Mouse (Mus musculus) spleen, postnatal 4 days (tissue): ENCODE measurements around the gene Krtap4-8.
"Not testable (repeated sequence)": the region's sequence is repeated elsewhere in the genome, so short reads cannot be mapped to it uniquely, and the experiment has no call there.

Experiments used
- DNase-seq, 2 experiments: peaks; one replicate each; pipeline ENCODE4 v3.0.0; 2022; ENCODE audit warnings: low spot score in 2 of 2

Krtap4-8 gene

DNA sequence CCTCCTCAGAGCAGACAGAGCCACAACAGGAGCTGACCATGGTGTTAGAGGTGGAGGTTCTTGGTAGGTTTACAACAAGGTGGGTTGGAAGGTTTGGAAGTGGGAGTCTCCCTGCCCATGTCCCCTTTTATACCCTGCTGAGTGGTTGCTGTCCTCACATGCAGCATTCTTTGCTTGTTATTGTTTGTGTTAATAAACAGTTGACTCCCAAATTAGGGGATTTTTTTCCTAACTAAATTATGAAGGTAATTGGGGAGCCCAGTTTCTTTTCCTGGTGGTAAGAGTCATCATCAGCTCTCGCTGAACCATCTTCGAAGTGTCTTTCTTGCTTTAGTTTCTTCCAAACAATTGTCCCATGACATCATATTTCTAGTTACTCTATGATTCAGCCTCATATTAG lies at the start of gene Krtap4-8:
TSS of gene Krtap4-8 (minus strand) at position 101 of the 400 bp plus-strand sequence.
- DNase-seq, result no peak

GRCm38 (mm10) chr11:99815566-99815965 lies 35.1 kb upstream of the Krtap4-8 start, which contains the start of gene Gm11564:
TSS of gene Gm11564 (minus strand) at chr11:99815666.
- not testable (repeated sequence) for DNase-seq

GRCm38 (mm10) chr11:99809792-99810191 lies 29.3 kb upstream of the Krtap4-8 start, which contains the start of gene Krtap4-13:
TSS of gene Krtap4-13 (minus strand) at chr11:99809892.
- DNase-seq, result not testable (repeated sequence)

DNA sequence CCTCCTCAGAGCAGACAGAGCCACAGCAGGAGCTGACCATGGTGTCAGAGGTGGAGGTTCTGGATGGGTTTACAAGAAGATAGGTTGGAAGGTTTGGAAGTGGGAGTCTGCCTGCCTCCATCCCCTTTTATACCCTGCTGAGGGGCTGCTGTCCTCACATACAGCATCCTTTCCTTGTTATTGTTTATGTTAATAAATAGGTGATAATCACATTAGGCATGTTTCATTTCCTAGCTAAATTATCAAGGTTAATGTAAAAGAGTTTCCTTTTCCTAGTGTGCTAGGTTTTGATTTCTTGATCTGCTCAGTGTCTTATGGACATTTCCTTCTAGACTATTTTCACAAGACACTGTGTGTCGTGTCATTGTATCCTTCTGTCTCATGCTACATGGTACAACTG lies 23.8 kb upstream of the Krtap4-8 start, which contains the start of gene Gm11554:
TSS of gene Gm11554 (minus strand) at position 101 of the 400 bp plus-strand sequence.
- not testable (repeated sequence) for DNase-seq

DNA sequence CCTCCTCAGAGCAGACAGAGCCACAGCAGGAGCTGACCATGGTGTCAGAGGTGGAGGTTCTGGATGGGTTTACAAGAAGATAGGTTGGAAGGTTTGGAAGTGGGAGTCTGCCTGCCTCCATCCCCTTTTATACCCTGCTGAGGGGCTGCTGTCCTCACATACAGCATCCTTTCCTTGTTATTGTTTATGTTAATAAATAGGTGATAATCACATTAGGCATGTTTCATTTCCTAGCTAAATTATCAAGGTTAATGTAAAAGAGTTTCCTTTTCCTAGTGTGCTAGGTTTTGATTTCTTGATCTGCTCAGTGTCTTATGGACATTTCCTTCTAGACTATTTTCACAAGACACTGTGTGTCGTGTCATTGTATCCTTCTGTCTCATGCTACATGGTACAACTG lies 18.3 kb upstream of the Krtap4-8 start, which contains the start of gene Gm11569:
TSS of gene Gm11569 (minus strand) at position 101 of the 400 bp plus-strand sequence.
- DNase-seq, result not testable (repeated sequence)

GRCm38 (mm10) chr11:99793367-99793766 lies 12.9 kb upstream of the Krtap4-8 start, which contains the start of gene Gm11596:
TSS of gene Gm11596 (minus strand) at chr11:99793467.
- no peak for DNase-seq

GRCm38 (mm10) chr11:99784900-99785299 lies 4.4 kb upstream of the Krtap4-8 start, which contains the start of gene Krtap4-9:
TSS of gene Krtap4-9 (plus strand) at chr11:99785200.
- not testable (repeated sequence) for DNase-seq

GRCm38 (mm10) chr11:99778401-99778800 lies 2.1 kb downstream of the Krtap4-8 start:
- DNase-seq, result no peak

GRCm38 (mm10) chr11:99772813-99773212 lies 7.7 kb downstream of the Krtap4-8 start, which contains the start of gene Gm11595:
TSS of gene Gm11595 (minus strand) at chr11:99772913.
- not testable (repeated sequence) for DNase-seq

DNA sequence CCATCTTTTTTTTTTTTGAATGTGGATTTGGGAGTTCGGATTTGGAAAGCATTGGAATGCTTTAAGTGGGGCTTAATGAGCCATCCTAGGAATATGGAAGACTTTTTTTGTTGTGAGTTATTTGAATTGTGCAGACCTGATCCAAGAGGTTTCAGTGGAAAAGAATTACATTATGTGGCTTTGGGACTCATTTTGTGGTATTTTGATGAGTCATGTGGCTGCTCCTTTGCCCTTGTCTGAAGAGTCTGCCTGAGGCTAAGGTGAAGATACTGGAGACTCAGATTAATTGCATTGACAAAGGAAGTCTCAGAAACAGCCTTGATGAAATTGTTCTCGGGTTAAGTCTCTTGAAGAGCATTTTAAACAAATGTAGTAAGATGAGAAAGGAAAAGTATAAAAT lies 12.1 kb downstream of the Krtap4-8 start:
- DNase-seq, result no peak

DNA sequence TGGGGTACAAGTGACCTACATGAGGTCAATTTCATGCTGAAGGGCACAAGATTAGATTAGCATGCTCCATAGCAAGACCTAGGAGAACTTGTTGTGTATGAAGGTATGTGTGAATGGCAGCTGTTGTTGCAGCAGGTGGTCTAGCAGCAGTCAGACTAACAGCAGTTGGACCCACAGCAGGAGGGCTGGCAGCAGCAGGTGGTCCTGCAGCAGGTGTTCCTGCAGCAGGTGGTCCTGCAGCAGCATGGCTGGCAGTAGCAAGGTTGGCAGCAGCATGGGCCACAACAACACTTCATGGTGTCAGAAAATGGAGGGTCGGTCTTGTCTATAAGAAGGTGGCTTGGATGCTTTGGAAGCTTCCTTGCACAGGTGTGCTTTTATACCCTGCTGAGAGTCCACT lies 21.6 kb downstream of the Krtap4-8 start:
- no peak for DNase-seq

GRCm38 (mm10) chr11:99743985-99744384 lies 36.5 kb downstream of the Krtap4-8 start:
- DNase-seq, result no peak

GRCm38 (mm10) chr11:99734190-99734589 lies 46.3 kb downstream of the Krtap4-8 start, which contains the start of gene Gm14180:
TSS of gene Gm14180 (minus strand) at chr11:99734290.
- DNase-seq, result no peak
